Mouse (Mus musculus) myocyte (in vitro differentiated cells): ENCODE measurements at regions not wholly inside any gene's neighbourhood (a gene's known extent, or its start where the extent isn't known, plus 50 kb on each side); places are given as distances from the start of the nearest gene placed in this dataset.

Source experiments
- H3K27me3 ChIP-seq: one replicate; pipeline ENCODE4 v1.6.1; 2011; ENCODE audit not compliant: control insufficient read depth, insufficient read depth, insufficient read length
- H3K36me3 ChIP-seq: one replicate; pipeline ENCODE4 v1.6.1; 2011; ENCODE audit not compliant: control insufficient read depth, insufficient read depth
- H3K4me2 ChIP-seq: one replicate; pipeline ENCODE4 v1.6.1; 2011; ENCODE audit warnings: low read depth, control low read depth
- H3K4me3 ChIP-seq: one replicate; pipeline ENCODE4 v1.5.1; 2011; ENCODE audit warnings: mild to moderate bottlenecking, control low read depth, moderate library complexity
- H3K79me2 ChIP-seq: one replicate; pipeline ENCODE4 v1.6.1; 2011; ENCODE audit not compliant: control insufficient read depth, insufficient read depth
- H3ac ChIP-seq: one replicate; pipeline ENCODE4 v1.6.1; 2011; ENCODE audit not compliant: control insufficient read depth, insufficient read length
- CEBPB ChIP-seq: IDR thresholded peaks from 2 replicates; pipeline ENCODE4 v1.6.1; 2011; ENCODE audit warnings: mild to moderate bottlenecking, moderate library complexity; ENCODE audit not compliant: poor library complexity, insufficient read depth, severe bottlenecking
- E2F4 ChIP-seq: IDR thresholded peaks from one replicate; pipeline ENCODE4 v1.6.1; 2011; ENCODE audit warnings: mild to moderate bottlenecking, control low read depth, moderate library complexity; ENCODE audit not compliant: insufficient read depth
- MAX ChIP-seq: IDR thresholded peaks from one replicate; pipeline ENCODE4 v1.6.1; 2011; ENCODE audit warnings: low read depth, mild to moderate bottlenecking, control low read depth
- MYOD1 ChIP-seq, 3 experiments: IDR thresholded peaks; one replicate each; pipeline ENCODE4 v1.6.1; 2011; ENCODE audit warnings: control low read depth in 2 of 3, low read depth in 2 of 3, mild to moderate bottlenecking in 2 of 3, moderate library complexity in 1 of 3; ENCODE audit not compliant: insufficient read length in 2 of 3, control insufficient read depth in 1 of 3
- MYOG ChIP-seq, 3 experiments: IDR thresholded peaks; one replicate each; pipeline ENCODE4 v1.6.1; 2011; ENCODE audit warnings: control low read depth in 2 of 3, low read depth in 2 of 3, mild to moderate bottlenecking in 2 of 3; ENCODE audit not compliant: insufficient read length in 2 of 3, control insufficient read depth in 1 of 3, insufficient read depth in 1 of 3
- POLR2A ChIP-seq: IDR thresholded peaks from one replicate; pipeline ENCODE4 v1.6.1; 2011; ENCODE audit warnings: low read depth, mild to moderate bottlenecking, control low read depth, moderate library complexity; ENCODE audit not compliant: insufficient read length
- POLR2AphosphoS2 ChIP-seq: IDR thresholded peaks from one replicate; pipeline ENCODE4 v1.6.1; 2011; ENCODE audit warnings: low read depth, control low read depth; ENCODE audit not compliant: insufficient read length
- REST ChIP-seq: IDR thresholded peaks from one replicate; pipeline ENCODE4 v1.6.1; 2011; ENCODE audit warnings: mild to moderate bottlenecking, control low read depth, moderate library complexity; ENCODE audit not compliant: insufficient read depth, insufficient read length
- SRF ChIP-seq: IDR thresholded peaks from one replicate; pipeline ENCODE4 v1.6.1; 2011; ENCODE audit warnings: low read depth; ENCODE audit not compliant: control insufficient read depth, insufficient read length
- TCF12 ChIP-seq: IDR thresholded peaks from one replicate; pipeline ENCODE4 v1.6.1; 2011; ENCODE audit warnings: mild to moderate bottlenecking, control low read depth; ENCODE audit not compliant: poor library complexity, insufficient read depth, severe bottlenecking
- TCF3 ChIP-seq: IDR thresholded peaks from one replicate; pipeline ENCODE4 v1.6.1; 2011; ENCODE audit warnings: low read depth, control low read depth; ENCODE audit not compliant: insufficient read length
- USF1 ChIP-seq: IDR thresholded peaks from one replicate; pipeline ENCODE4 v1.6.1; 2011; ENCODE audit warnings: low read depth, mild to moderate bottlenecking, control low read depth, moderate library complexity

DNA sequence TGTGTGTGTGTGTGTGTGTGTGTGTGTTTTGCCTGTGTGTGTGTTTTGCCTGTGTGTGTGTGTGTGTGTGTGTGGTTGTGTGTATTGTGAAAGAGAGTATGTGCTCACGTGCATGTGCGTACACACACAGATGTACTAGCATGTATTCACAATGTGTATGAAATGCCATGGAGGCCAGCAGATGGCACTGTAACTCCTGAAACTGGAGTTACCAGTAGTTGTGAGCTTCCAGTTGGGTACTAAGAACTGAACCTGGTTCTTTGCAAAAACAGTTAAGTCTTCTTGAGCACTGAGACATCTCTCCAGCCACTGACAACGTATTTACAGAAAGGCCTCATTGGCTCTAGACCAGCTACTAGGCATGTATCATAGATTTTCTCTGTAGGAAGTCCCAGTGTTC, 71.1 kb upstream of the St6galnac5 start:
- Histone ChIP-seq H3K36me3 (no peaks in the 10 kb centered on the region), H3K27me3 (no peaks in the 10 kb centered on the region), H3K4me2 (no peak overlapping the region), H3ac (no peak overlapping the region), H3K79me2 (no peaks in the 10 kb centered on the region), H3K4me3 (no peak overlapping the region)
- no peak for TF ChIP-seq POLR2AphosphoS2
- TF ChIP-seq REST = no peak
- no peak for TF ChIP-seq SRF
- TF ChIP-seq MAX = no peak
- TF ChIP-seq E2F4 = no peak
- TF ChIP-seq TCF3 = no peak
- TF ChIP-seq MYOD1 (IDR thresholded peaks at IDR 0.05; ENCODE audit: control insufficient read depth in 1 of 3, insufficient read length in 2 of 3, low read depth in 2 of 3) = no peak

DNA sequence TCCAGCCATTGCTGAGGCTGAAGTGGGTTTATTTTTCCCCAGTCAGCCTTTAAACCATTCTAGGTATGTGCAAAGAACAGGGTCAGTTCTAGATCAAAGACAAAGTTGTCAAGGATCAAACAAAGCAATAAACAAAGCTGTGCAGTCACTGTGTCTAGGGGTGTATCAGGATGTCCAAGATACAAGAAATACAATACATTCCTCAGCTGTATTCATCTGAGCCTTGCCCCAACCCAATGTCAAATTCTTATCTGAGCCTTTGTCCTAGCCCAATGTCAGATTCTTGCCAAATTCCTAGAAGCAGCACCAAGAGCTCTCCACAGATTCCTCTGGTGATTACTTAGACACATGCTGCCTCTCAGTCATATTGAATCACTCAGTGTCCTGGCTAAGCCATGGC, 69.5 kb upstream of the St6galnac5 start:
- TF ChIP-seq MYOD1 (IDR thresholded peaks at IDR 0.05; ENCODE audit: control insufficient read depth in 1 of 3, insufficient read length in 2 of 3, low read depth in 2 of 3) = no peak
- TF ChIP-seq TCF3 = no peak
- no peak for TF ChIP-seq POLR2AphosphoS2
- no peak for TF ChIP-seq REST
- no peaks in the 10 kb centered on the region for H3K27me3 ChIP-seq
- H3K79me2 ChIP-seq = no peaks in the 10 kb centered on the region
- no peaks in the 10 kb centered on the region for H3K36me3 ChIP-seq
- H3ac ChIP-seq = no peak overlapping the region
- no peak overlapping the region for H3K4me3 ChIP-seq
- H3K4me2 ChIP-seq = no peak overlapping the region

DNA sequence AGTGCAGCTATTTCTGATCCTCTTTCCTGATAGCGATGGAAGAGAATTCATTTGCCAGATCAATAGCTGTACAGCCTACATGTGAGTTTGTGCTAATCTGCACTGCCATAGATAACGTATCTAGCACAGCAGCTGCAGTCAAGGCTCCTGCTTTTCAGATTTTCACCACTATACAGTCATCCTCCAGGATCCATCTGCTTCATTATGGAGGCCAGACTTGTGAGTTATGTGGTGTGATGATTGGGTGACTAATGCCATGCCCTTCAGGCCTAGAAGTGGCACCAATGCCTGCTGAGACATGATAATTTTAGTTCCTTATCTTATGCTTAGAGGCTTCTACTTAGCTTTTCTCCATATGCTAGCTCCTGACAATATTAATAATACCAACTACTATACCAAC, 63.3 kb upstream of the St6galnac5 start:
- Histone ChIP-seq H3K36me3 (no peaks in the 10 kb centered on the region), H3K79me2 (no peaks in the 10 kb centered on the region), H3ac (no peak overlapping the region), H3K27me3 (no peaks in the 10 kb centered on the region), H3K4me2 (no peak overlapping the region), H3K4me3 (no peak overlapping the region)
- TF ChIP-seq USF1 = no peak
- no peak for TF ChIP-seq CEBPB

DNA sequence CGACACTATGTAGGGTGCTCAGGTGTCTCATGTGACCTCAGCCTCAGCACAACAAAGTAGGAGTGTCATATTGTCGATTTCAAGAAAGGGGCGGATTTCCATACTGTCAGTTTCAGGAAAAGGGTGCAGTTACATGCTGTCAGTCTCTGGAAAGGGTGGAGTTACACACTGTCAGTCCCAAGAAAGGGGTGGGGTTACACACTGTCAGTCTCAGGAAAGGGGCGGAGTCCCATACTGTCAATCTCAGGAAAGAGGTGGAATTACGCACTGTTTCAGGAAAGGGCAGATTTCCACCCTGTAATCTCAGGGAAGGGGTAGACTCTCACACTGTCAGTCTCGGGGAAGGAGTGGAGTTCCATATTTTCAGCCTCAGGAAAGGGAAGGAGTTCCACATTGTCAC, 51.9 kb upstream of the St6galnac5 start:
- no peaks in the 10 kb centered on the region for H3K27me3 ChIP-seq
- no peak for TF ChIP-seq TCF12
- TF ChIP-seq USF1 = no peak
- no peak for TF ChIP-seq TCF3
- TF ChIP-seq POLR2AphosphoS2 = no peak
- no peak for TF ChIP-seq MAX
- no peak for TF ChIP-seq POLR2A
- TF ChIP-seq E2F4 = no peak
- TF ChIP-seq MYOG (IDR thresholded peaks at IDR 0.05; ENCODE audit: control insufficient read depth in 1 of 3, insufficient read depth in 1 of 3, insufficient read length in 2 of 3, low read depth in 2 of 3) = no peak
- no peaks in the 10 kb centered on the region for H3K36me3 ChIP-seq
- no peak overlapping the region for H3K4me3 ChIP-seq
- H3K79me2 ChIP-seq = no peaks in the 10 kb centered on the region
- H3ac ChIP-seq = no peak overlapping the region
- H3K4me2 ChIP-seq = no peak overlapping the region
